Mouse (Mus musculus): ENCODE results near the gene Gucy2f.
A peak's percentile ranks its signal among the peaks of the same experiment; 100 is the strongest.
"Not testable (repeated sequence)": the region's sequence is repeated elsewhere in the genome, so short reads cannot be mapped to it uniquely, and the experiment has no call there.

Gene Gucy2f

DNA sequence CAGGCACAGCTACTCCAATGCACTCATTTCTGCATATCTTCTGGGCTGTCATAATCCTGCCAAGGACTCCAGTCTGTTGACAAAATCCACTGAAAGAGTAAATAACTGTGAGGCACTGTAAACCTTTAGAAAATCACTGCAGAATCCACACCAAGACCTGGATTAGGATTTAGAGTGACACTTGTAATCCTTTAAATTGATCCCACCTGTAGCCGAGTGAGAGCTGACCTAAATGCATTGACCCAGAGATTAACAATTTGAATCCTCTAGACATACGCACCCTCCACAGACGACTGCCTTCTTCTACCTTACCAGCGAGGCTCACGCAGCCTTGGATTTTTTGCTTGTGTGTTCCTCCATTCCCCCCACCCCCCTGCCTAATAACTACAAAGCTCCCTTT, at the start of gene Gucy2f:
Gene Gucy2f (minus strand): TSS at position 101 of the 400 bp plus-strand sequence.
- ATAC-seq (ENCODE audit: low TSS enrichment), result no peak

- ATAC-seq (ENCODE audit: low TSS enrichment), result no peak
Measured at GRCm38 (mm10) chrX:142245682-142246327, 49.1 kb upstream of the Gucy2f start.

- no peak for ATAC-seq (ENCODE audit: low TSS enrichment)
Measured at GRCm38 (mm10) chrX:142237101-142237500, 40.4 kb upstream of the Gucy2f start.

GRCm38 (mm10) chrX:142236146-142236545, 39.4 kb upstream of the Gucy2f start:
- not testable (repeated sequence) for ATAC-seq (ENCODE audit: low TSS enrichment)

DNA sequence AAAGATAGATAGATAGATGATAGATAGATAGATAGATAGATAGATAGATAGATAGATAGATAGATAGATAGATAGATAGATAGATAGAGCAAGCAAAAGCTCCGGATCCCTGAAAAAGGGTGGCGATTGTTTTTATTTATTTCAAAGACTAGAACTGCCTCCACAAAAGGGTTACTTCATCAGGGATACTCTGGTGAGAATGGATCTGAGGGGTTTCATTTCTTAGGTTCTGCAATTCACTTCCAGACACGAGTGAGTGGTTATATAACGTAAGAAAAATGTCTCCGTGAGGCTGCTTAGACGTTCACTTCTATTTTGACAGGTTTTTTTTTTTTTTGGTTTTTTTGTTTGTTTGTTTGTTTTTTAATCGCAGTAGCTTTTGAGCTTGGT, 32.0 kb upstream of the Gucy2f start:
- ATAC-seq (ENCODE audit: low TSS enrichment), result no peak

DNA sequence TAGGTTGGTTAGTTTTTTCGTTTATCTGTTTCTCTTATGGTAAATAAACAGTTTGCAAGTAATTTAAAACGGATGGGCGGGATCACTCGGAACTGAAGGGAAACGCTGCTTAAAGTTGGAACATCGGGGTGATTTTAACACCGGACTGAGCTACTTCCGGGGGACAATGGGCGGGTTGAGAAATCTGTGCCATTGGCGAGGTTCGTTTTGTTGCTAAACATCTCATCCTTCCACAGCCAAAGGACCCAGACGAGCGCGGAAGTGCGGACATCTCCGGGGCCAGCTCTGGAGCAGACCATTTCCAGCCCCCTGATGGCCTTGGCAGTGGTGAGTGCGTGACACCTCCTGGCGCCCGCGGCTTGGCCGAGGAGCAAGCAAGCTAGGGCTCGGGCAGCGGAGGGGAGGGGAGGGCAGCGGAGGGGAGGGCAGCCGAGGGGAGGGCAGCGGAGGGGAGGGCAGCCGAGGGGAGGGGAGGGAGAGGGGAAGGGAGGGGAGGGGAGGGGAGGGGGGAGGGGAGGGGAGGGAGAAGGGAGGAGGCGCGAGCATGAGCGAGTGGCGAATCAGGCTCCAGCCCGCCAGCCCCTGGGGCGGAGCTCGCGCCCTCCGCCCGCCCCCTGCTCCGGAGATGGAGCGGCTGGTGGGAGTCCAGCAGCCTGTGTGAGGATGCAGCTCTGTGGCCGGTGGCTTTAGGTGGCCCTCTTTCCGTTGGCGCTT, 31.5 kb upstream of the Gucy2f start:
- ATAC-seq (ENCODE audit: low TSS enrichment), result peak; percentile 100

DNA sequence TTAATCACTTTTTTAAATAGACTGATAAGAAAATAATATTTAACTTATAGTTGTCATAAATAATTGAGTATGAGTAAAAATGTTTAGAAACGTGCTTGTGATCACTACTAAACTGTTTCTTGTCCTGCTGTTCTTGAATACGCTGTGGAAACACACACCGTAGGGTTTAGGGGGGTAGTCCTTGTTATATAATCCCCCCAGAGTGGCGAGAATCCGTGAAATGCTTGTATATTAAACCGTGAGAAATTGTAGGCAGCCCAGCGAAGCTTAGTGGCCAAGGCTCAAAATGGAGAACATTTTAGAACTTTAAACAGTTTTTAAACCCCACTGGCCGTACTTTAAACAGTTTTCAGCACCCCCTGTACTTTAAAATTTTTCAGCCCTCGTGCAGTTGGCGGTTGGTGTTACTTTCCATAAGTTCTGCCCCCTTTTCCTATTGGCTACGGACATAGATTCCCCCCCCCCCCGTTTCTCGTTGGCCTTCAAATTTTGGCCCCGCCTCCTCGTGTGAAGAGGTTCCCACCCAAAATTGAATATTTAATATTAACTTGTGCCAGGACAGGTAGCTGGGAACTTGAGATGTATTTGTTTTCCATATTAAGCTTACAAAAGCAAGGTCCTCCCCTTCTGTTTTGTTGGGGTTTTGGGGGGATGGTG, 30.8 kb upstream of the Gucy2f start:
- peak; percentile 39 for ATAC-seq (ENCODE audit: low TSS enrichment)

- no peak for ATAC-seq (ENCODE audit: low TSS enrichment)
Measured at GRCm38 (mm10) chrX:142226542-142226941, 29.8 kb upstream of the Gucy2f start, which contains the start of gene Nxt2. Nxt2 (plus strand) TSS chrX:142226770.

DNA sequence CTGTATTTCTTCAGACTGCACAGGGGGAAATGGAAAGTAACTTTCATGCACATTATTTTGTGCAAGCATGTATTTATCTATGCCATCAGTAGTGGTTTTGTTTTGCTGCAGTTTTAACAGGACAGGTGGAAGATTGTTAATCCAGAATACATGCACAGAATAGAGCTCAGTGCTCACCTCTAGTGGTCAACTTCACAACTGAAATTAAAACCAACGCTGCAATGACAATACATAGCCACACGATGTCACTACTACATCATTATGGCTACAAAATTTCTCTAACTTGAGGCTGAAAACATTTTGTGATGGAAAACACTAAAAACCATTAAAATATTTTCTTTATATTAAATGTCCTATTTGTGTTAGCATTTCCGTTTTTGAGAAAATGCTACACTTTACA, 3.6 kb upstream of the Gucy2f start:
- peak; percentile 80 for ATAC-seq (ENCODE audit: low TSS enrichment)

- no peak for ATAC-seq (ENCODE audit: low TSS enrichment)
Measured at GRCm38 (mm10) chrX:142195551-142195950, 1.2 kb downstream of the Gucy2f start.

- peak; percentile 72; the same call in 1 of the 2 replicates for ATAC-seq (ENCODE audit: low TSS enrichment)
Measured at GRCm38 (mm10) chrX:142194420-142194819, 2.3 kb downstream of the Gucy2f start.

DNA sequence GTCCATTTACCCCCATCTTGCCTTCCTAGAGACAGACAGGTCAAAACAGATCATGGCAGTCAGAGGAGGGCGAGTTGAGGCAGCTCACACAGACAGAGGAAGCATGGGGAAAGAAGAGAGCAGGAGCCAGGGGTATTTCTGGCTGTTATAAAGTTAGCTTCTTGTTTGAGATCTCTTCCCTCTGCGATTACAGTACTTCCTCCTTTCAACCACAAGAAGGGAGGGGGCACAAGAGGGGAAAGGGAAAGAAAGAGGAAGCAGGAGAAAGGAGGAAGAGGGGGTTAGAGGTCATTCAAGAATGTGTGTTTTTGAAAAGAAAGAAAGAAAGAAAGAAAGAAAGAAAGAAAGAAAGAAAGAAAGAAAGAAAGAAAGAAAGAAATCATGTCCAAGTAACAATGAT, 6.4 kb downstream of the Gucy2f start:
- ATAC-seq (ENCODE audit: low TSS enrichment), result no peak

GRCm38 (mm10) chrX:142189023-142189703, 7.6 kb downstream of the Gucy2f start:
- ATAC-seq (ENCODE audit: low TSS enrichment), result peak; percentile 93

DNA sequence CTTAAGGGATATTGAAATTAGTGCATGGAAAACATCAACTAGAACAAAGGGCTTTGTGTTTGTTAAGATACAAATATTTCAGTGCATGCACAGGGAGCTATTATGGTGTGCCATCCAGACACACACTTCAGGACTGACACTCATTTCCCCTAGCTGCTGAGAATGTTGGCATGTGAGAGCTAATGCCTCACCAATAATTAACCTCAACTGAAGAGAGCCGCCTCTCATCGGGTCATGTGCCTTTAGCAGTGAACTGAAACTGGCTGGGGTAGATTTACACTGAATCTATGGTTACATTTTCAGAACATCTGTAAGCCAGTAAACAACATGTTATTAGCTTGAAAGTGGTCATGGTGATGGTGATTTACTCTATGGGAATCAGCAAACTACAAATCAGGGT, 14.7 kb downstream of the Gucy2f start:
- ATAC-seq (ENCODE audit: low TSS enrichment), result no peak

DNA sequence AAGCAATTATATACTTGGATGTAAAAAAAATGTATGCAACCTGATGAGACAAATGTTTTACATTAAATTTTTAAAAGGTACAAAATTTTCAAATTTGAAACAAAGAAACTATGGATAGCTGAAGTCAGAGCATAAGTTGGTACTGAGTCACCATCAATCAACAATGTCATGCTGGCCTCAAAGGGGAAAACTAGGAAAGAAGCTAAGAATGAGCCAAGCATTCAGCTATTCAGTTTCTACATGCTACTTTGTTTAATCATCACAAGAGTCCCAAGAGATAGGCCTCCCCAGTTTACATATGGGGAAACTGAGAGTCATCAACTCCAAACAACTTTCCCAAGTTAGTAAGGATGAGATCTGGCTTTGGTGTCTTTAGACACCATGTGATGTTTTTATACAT, 19.8 kb downstream of the Gucy2f start:
- ATAC-seq (ENCODE audit: low TSS enrichment), result no peak

GRCm38 (mm10) chrX:142115779-142116178, 81.0 kb downstream of the Gucy2f start:
- no peak for ATAC-seq (ENCODE audit: low TSS enrichment)

DNA sequence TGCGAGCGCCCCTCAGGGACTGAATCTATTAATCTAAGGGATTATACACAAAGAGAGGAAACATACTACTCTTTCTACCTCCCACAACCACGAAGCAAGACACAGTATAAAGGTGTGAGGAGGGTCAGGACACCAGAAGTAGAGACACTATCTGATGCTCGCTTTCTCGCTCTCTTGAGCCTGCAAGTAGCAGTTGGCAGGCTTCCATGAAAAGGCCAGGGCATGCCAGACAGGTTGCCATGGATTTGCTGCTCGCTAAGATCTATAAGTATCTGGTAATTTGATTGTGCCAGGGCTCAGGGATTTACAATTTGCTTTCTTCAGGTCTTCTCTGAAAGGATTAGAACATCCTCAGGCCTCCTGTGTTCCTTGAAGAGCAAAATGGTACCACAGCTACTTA, 85.5 kb downstream of the Gucy2f start:
- ATAC-seq (ENCODE audit: low TSS enrichment), result no peak

GRCm38 (mm10) chrX:142096904-142097303, 99.8 kb downstream of the Gucy2f start:
- ATAC-seq (ENCODE audit: low TSS enrichment), result no peak; the same call in 1 of the 2 replicates

DNA sequence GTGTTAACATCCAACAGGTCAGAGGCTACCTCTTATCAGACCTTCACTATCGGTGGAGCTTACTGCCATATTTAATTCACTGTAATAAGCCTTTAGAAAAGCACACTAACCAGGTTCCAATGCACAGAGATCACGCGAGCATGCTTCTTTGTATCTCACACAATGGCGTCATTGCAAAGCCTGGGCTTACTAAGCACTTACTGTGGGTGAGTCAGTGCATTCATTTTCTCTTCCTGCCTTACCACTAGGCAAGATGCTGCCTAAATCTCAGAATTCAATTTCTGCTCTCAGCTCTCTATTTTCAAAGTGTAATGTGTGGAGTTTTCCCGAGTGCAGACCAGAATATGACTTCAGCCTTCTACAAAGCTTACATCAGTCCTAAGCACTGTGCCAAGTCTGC, 101.2 kb downstream of the Gucy2f start:
- ATAC-seq (ENCODE audit: low TSS enrichment), result peak; percentile 64

DNA sequence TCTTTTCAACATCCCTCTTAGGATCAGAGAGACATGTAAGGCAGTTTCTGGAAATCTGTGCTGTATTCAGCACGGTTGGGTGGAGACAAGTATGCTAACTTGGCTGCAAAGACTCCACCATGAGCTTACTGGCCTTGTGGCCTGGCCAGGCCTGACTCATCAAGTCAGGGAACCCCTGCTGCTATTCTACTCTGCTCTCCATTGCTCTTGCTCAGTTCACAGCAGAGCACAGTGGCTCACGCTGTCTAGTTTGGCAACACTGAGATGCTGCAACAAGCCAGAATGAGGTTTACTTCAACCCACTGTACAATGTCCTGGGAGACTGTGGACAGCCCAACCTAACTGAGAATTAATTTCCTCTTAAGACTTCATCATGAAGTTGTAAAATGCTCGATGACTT, 134.1 kb downstream of the Gucy2f start:
- no peak for ATAC-seq (ENCODE audit: low TSS enrichment)
